Mouse (Mus musculus) kidney, adult 2 months (tissue): ENCODE measurements at regions not wholly inside any gene's neighbourhood (a gene's known extent, or its start where the extent isn't known, plus 50 kb on each side); places are given as distances from the start of the nearest gene placed in this dataset.

Experiments used
- CTCF ChIP-seq: fragments of 200-500 bp; conservative IDR thresholded peaks from 2 replicates; pipeline ENCODE4 v1.5.1; 2011; ENCODE audit warnings: low read depth, mild to moderate bottlenecking, control low read depth, low read length, moderate library complexity, mixed read lengths; ENCODE audit not compliant: insufficient read depth, insufficient read length
- POLR2A ChIP-seq: fragments of 200-500 bp; IDR thresholded peaks from one replicate; pipeline ENCODE4 v1.6.1; 2011; ENCODE audit warnings: low read depth, low read length, control low read depth

DNA sequence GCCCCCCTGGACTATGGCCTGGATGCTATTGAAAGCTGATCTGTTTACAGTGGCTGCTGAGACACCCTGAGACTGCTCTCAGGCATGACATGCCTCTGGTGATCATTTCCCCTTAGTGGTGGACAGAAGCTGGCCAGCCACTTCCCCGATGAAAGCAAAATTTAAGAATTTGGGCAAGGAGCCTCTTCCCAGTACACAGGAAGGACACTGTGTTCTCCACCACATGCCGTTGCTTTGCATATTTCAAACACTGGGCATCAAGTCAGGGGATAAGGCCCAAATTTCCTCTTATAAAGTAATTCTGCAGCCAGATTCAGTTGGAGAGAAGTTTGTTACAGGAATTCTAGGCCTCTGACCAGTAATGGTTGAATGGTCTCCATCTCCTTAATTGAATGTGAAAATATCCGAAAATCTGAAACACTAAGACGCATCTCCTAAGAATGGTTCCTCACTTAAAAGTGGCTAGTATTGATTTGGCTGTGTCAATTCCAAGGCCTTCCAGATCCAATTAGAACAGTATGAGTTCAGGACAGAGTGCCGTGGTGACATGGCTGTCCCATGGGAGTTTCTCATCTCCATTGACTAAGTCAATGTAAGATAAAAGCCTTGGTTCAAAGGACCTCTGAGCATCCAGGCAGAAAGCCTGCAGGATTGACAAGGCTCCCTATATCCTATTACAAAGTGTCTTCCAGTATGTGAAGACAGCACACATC is 638.5 kb upstream of the Arid1b start:
- TF ChIP-seq POLR2A = no peak
- TF ChIP-seq CTCF = no peak
